Mouse (Mus musculus) liver, embryonic 16.5 days (tissue): Measurements from ENCODE around the gene Nppb. TPM values are rescaled to one million over a fixed set of nuclear protein-coding genes. Genes with fewer than 3 reads are reported as not detected.

Source experiments
- ATAC-seq: fragments of 200-750 bp; cut with Nextera tagmentation; 2 replicates; pipeline ENCODE4 v1.8.0; 2017; ENCODE audit warnings: low read depth, mild to moderate bottlenecking, moderate number of reproducible peaks, moderate library complexity
- H3K27ac ChIP-seq: fragments of 300-500 bp; sonication (generic); 2 replicates; pipeline ENCODE4 v1.5.1; 2014; ENCODE audit warnings: mild to moderate bottlenecking, low read length
- H3K27me3 ChIP-seq: fragments of 300-500 bp; sonication (generic); 2 replicates; pipeline ENCODE4 v1.6.1; 2014; ENCODE audit warnings: low read depth, low read length, mixed read lengths; ENCODE audit not compliant: control insufficient read depth, insufficient read depth
- H3K36me3 ChIP-seq: fragments of 300-500 bp; sonication (generic); 2 replicates; pipeline ENCODE4 v1.6.1; 2014; ENCODE audit warnings: mild to moderate bottlenecking; ENCODE audit not compliant: control insufficient read depth, insufficient read depth
- H3K4me1 ChIP-seq: fragments of 300-500 bp; sonication (generic); 2 replicates; pipeline ENCODE4 v1.6.1; 2014; ENCODE audit warnings: low read depth, low read length, mixed read lengths; ENCODE audit not compliant: control insufficient read depth
- H3K4me2 ChIP-seq: fragments of 300-500 bp; sonication (generic); 2 replicates; pipeline ENCODE4 v1.6.1; 2014; ENCODE audit warnings: low read depth, low read length, mixed read lengths
- H3K4me3 ChIP-seq: fragments of 300-500 bp; sonication (generic); 2 replicates; pipeline ENCODE4 v1.5.1; 2014; ENCODE audit warnings: low read depth, mild to moderate bottlenecking, low read length
- H3K9ac ChIP-seq: fragments of 300-500 bp; sonication (generic); 2 replicates; pipeline ENCODE4 v1.6.1; 2014; ENCODE audit warnings: low read depth, low read length
- H3K9me3 ChIP-seq: fragments of 300-500 bp; sonication (generic); replicated peaks from 2 replicates; pipeline ENCODE4 v1.6.1; 2016; ENCODE audit warnings: low read length; ENCODE audit not compliant: control insufficient read depth
- WGBS: fragments of 180-500 bp; shearing (Covaris S2); extraction: QIAGEN DNeasy Blood & Tissue Kit; methylation state at CpG from one replicate; pipeline ENCODE4 v1.1.7; 2014; ENCODE audit not compliant: insufficient replicate concordance; 5-methylcytosine and 5-hydroxymethylcytosine counted together
- polyA plus RNA-seq: library from polyadenylated mRNA; unstranded; fragments of >200 nt; fragmentation: Nextera tagmentation; extraction: Ambion mirVana; gene quantifications from 2 replicates; pipeline ENCODE4 v1.2.1, GENCODE M21; 2015

The Nppb gene
- polyA plus RNA-seq, 1 experiment from 2014 or later: not detected

- H3K9me3 ChIP-seq: no peaks in the 10 kb centered on the region
- WGBS: 56% methylated on average over 3 of the region's 3 CpGs
- H3K4me3 ChIP-seq: no peak overlapping the region
- H3K27me3 ChIP-seq: no peaks in the 10 kb centered on the region
- H3K9ac ChIP-seq: no peak overlapping the region
- H3K36me3 ChIP-seq: peaks cover 14% of the 10 kb centered on the region
- no peak for ATAC-seq
- no peak overlapping the region for H3K27ac ChIP-seq
- no peak overlapping the region for H3K4me2 ChIP-seq
- no peaks in the 10 kb centered on the region for H3K4me1 ChIP-seq
Measured at GRCm38 (mm10) chr4:148016981-148017380, 31.4 kb downstream of the Nppb start.

- no peaks in the 10 kb centered on the region for H3K9me3 ChIP-seq
- no peak overlapping the region for H3K4me2 ChIP-seq
- 58% methylated on average over 2 of the region's 2 CpGs for WGBS
- no peak overlapping the region for H3K4me3 ChIP-seq
- ATAC-seq: no peak
- peaks cover 10% of the 10 kb centered on the region for H3K36me3 ChIP-seq
- no peak overlapping the region for H3K27ac ChIP-seq
- no peak overlapping the region for H3K9ac ChIP-seq
- H3K4me1 ChIP-seq: no peaks in the 10 kb centered on the region
- no peaks in the 10 kb centered on the region for H3K27me3 ChIP-seq
Measured at GRCm38 (mm10) chr4:148018410-148018809, 32.8 kb downstream of the Nppb start.

GRCm38 (mm10) chr4:148024003-148024402 lies 38.4 kb downstream of the Nppb start:
- H3K4me1 ChIP-seq: no peaks in the 10 kb centered on the region
- WGBS: 85% methylated on average over 3 of the region's 3 CpGs
- no peaks in the 10 kb centered on the region for H3K9me3 ChIP-seq
- H3K4me3 ChIP-seq: no peak overlapping the region
- H3K4me2 ChIP-seq: no peak overlapping the region
- no peaks in the 10 kb centered on the region for H3K27me3 ChIP-seq
- ATAC-seq: no peak
- no peak overlapping the region for H3K9ac ChIP-seq
- peaks cover 2% of the 10 kb centered on the region; the same call in 1 of the 2 replicates for H3K36me3 ChIP-seq
- no peak overlapping the region for H3K27ac ChIP-seq

GRCm38 (mm10) chr4:148029297-148029696 lies 43.7 kb downstream of the Nppb start:
- Histone ChIP-seq H3K27me3 (no peaks in the 10 kb centered on the region), H3K9ac (no peak overlapping the region), H3K36me3 (peaks cover 2% of the 10 kb centered on the region; the same call in 1 of the 2 replicates), H3K4me3 (no peak overlapping the region), H3K27ac (no peak overlapping the region), H3K4me2 (no peak overlapping the region), H3K4me1 (no peaks in the 10 kb centered on the region; the same call in 1 of the 2 replicates), H3K9me3 (no peaks in the 10 kb centered on the region)
- no peak for ATAC-seq
- 81% methylated on average over 7 of the region's 7 CpGs for WGBS

- Histone ChIP-seq H3K4me1 (no peaks in the 10 kb centered on the region; the same call in 1 of the 2 replicates), H3K36me3 (peaks cover 2% of the 10 kb centered on the region; the same call in 1 of the 2 replicates), H3K27me3 (no peaks in the 10 kb centered on the region), H3K9me3 (no peaks in the 10 kb centered on the region), H3K4me3 (no peak overlapping the region), H3K4me2 (no peak overlapping the region), H3K9ac (no peak overlapping the region), H3K27ac (no peak overlapping the region)
- no peak for ATAC-seq
- 81% methylated on average over 5 of the region's 5 CpGs for WGBS
Measured at GRCm38 (mm10) chr4:148030506-148030905, 44.9 kb downstream of the Nppb start.

DNA sequence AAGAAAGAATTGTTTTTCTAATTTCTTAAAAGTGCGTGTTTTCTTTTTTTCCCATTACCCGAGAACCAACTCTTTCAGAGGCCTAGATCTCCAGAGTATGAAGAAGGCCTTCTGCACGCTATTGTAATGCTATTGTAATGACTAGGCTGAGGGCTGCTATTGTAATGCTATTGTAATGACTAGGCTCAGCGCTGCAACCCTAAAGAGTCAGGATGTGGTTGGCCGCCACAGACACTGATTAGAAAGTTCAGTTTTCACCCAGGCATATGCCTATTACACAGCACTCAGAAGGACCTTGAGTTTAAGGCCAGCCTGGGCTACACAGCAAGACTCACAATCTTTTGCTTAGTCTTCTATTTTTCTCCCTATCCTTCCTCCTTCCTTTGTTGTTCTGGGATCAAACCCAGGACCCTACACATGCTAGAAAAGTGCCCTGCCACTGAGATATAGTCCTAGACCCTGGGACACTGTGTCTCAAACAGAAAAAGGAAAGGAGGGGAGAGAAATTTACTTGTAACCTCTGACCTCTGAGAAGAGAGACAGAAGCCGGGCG lies 48.3 kb downstream of the Nppb start:
- Histone ChIP-seq H3K27ac (no peak overlapping the region), H3K9me3 (no peaks in the 10 kb centered on the region), H3K4me3 (no peak overlapping the region), H3K9ac (no peak overlapping the region), H3K36me3 (no peaks in the 10 kb centered on the region), H3K4me1 (peaks cover 10% of the 10 kb centered on the region), H3K4me2 (no peak overlapping the region), H3K27me3 (no peaks in the 10 kb centered on the region)
- 55% methylated on average over 7 of the region's 7 CpGs for WGBS
- no peak for ATAC-seq

DNA sequence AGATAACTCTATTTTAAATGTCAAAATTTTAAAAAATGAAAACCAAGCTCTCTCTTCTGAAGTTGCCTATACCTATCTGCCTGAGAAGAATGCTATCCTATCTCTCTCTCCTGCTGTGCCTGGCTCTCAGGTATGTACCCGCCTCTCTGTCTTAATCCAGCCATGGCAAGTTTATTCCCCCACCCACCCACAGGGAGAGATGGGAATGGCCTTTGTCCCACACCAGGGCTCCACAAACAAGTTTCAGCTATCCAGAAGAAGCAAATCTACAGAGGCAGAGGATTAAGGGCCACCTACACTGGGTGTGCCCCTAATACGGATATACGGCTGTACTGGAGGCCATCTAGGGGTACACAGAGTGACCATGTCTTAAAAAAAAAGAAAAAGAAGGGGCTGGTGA lies 49.9 kb downstream of the Nppb start:
- H3K27me3 ChIP-seq: no peaks in the 10 kb centered on the region
- H3K36me3 ChIP-seq: no peaks in the 10 kb centered on the region
- peaks cover 22% of the 10 kb centered on the region for H3K4me1 ChIP-seq
- 70% methylated on average over 3 of the region's 3 CpGs for WGBS
- ATAC-seq: no peak
- no peak overlapping the region for H3K4me3 ChIP-seq
- no peak overlapping the region for H3K9ac ChIP-seq
- H3K4me2 ChIP-seq: no peak overlapping the region
- H3K9me3 ChIP-seq: no peaks in the 10 kb centered on the region
- H3K27ac ChIP-seq: no peak overlapping the region

Other genes with a start within 250 kb of the Nppb start
- gene Zfp984, start 176.0 kb upstream of the Nppb start, polyA plus RNA-seq: 3.2 and 3.4 TPM in 2 replicates
- gene Zfp933, start 137.4 kb upstream of the Nppb start, polyA plus RNA-seq: 1.3 and 1.5 TPM in 2 replicates
- 26.9 and 29.4 TPM in 2 replicates for gene Miip, start 117.0 kb upstream of the Nppb start, polyA plus RNA-seq
- gene Fv1, start 116.8 kb upstream of the Nppb start, polyA plus RNA-seq: 1.8 and 2.0 TPM in 2 replicates
- gene Mfn2, start 81.1 kb upstream of the Nppb start, polyA plus RNA-seq: 15.9 and 16.2 TPM in 2 replicates
- 28.8 and 30.7 TPM in 2 replicates for gene Plod1, start 49.0 kb upstream of the Nppb start, polyA plus RNA-seq
- 4.0 and 5.8 TPM in 2 replicates for gene 2510039O18Rik, start 44.9 kb upstream of the Nppb start, polyA plus RNA-seq
- gene Nppa, start 14.9 kb downstream of the Nppb start, polyA plus RNA-seq: not detected in 2 replicates
- gene Clcn6, start 53.0 kb downstream of the Nppb start, polyA plus RNA-seq: 1.4 and 1.8 TPM in 2 replicates
- 10.9 and 11.9 TPM in 2 replicates for gene Mthfr, start 53.3 kb downstream of the Nppb start, polyA plus RNA-seq
- gene Agtrap, start 102.2 kb downstream of the Nppb start, polyA plus RNA-seq: 9.2 and 9.4 TPM in 2 replicates
- 12.4 and 13.9 TPM in 2 replicates for gene Mad2l2, start 144.6 kb downstream of the Nppb start, polyA plus RNA-seq
- gene Draxin, start 144.9 kb downstream of the Nppb start, polyA plus RNA-seq: 0.04 TPM in 2 replicates
- 10.6 and 11.4 TPM in 2 replicates for gene Fbxo6, start 166.4 kb downstream of the Nppb start, polyA plus RNA-seq
- 0.63 and 0.71 TPM in 2 replicates for gene Fbxo44, start 174.7 kb downstream of the Nppb start, polyA plus RNA-seq
- gene Fbxo2, start 174.8 kb downstream of the Nppb start, polyA plus RNA-seq: not detected in 2 replicates